Comparison of ENCODE assay signal across 20 mouse cellular contexts in genomic region chr9:120677216-120677615, GRCm38 (mm10).
DNase-seq lines count a peak whose midpoint lies in the region; ATAC-seq and TF ChIP-seq lines count a peak whose summit lies in the region.
"Had no signal": no experiment of that assay in that cellular context is flagged by ENCODE, and none has a peak within 500 bp of the region (broad histone marks: within the 10 kb centered on the region; RNA-seq: fewer than 3 reads in every experiment).

No protein-coding gene starts in this region.

- peak overlapping the region; percentile 26 for H3K27ac ChIP-seq in heart, adult 2 months
- no peak overlapping the region for H3K27ac ChIP-seq in midbrain, embryonic 12.5 days (replicated peaks)
- no peak overlapping the region for H3K27ac ChIP-seq in midbrain, embryonic 16.5 days (ENCODE audit: low read length)
- 0 out of 2 replicates have a peak overlapping the region, but pooled peaks have one; percentile 12 for H3K27ac ChIP-seq in forebrain, embryonic 15.5 days (replicated peaks)
- H3K27ac ChIP-seq: kidney, embryonic 15.5 days; left cerebral cortex, adult 2 months; macrophage; stomach, embryonic 15.5 days had no signal

- H3K36me3 ChIP-seq in heart, adult 2 months (ENCODE audit: control insufficient read depth, insufficient read depth, low read length): no peaks in the 10 kb centered on the region
- no peaks in the 10 kb centered on the region for H3K36me3 ChIP-seq in midbrain, embryonic 12.5 days
- H3K36me3 ChIP-seq in midbrain, embryonic 16.5 days (ENCODE audit: control insufficient read depth, insufficient read depth, low read length): no peaks in the 10 kb centered on the region
- no peaks in the 10 kb centered on the region for H3K36me3 ChIP-seq in forebrain, embryonic 15.5 days
- H3K36me3 ChIP-seq: kidney, embryonic 15.5 days; stomach, embryonic 15.5 days had no signal

- no peaks in the 10 kb centered on the region for H3K79me2 ChIP-seq in heart, adult 2 months (replicated peaks; ENCODE audit: control insufficient read depth, insufficient read depth, low read length)

- peaks cover 8% of the 10 kb centered on the region for H3K4me1 ChIP-seq in heart, adult 2 months (ENCODE audit: control insufficient read depth, insufficient read depth, low read length)
- H3K4me1 ChIP-seq in midbrain, embryonic 12.5 days: peaks cover 55% of the 10 kb centered on the region
- H3K4me1 ChIP-seq in midbrain, embryonic 16.5 days (ENCODE audit: control insufficient read depth, insufficient read depth, low read length): peaks cover 37% of the 10 kb centered on the region
- H3K4me1 ChIP-seq in forebrain, embryonic 15.5 days: peaks cover 42% of the 10 kb centered on the region

- intact Hi-C loops in heart, adult 2 months (cut with DNase I): no loop called here

- no peak for DNase-seq in heart, adult 2 months
- DNase-seq in heart, adult 8-10 months (ENCODE audit: low spot score): no peak
- no peak for DNase-seq in embryo, embryonic 10.5 days (ENCODE audit: low spot score)
- no peak for DNase-seq in liver
- DNase-seq: adrenal gland, adult 8-10 months; cerebellum, adult 8-10 months; cerebellum, postnatal 36 days; gastrocnemius, postnatal 36 days; thymus, postnatal 25 days had no signal

- ATAC-seq in midbrain, embryonic 12.5 days (ENCODE audit: low FRiP score, low read depth): 0 out of 2 replicates have a peak, but pooled peaks have one; percentile 10
- ATAC-seq in midbrain, embryonic 16.5 days: no peak
- no peak for ATAC-seq in forebrain, embryonic 15.5 days (replicated peaks)
- ATAC-seq: activated CD4-positive, CD25-positive, alpha-beta regulatory T cell, adult 4 months; hindbrain, embryonic 16.5 days; intestine, embryonic 16.5 days had no signal

- H3K4me2 ChIP-seq in midbrain, embryonic 12.5 days (replicated peaks): no peak overlapping the region
- H3K4me2 ChIP-seq in midbrain, embryonic 16.5 days (ENCODE audit: low read length): no peak overlapping the region
- H3K4me2 ChIP-seq in forebrain, embryonic 15.5 days (replicated peaks): no peak overlapping the region
- H3K4me2 ChIP-seq: heart, embryonic 11.5 days; kidney, embryonic 15.5 days; stomach, embryonic 15.5 days had no signal

- no peak for TF ChIP-seq POLR2A in heart, adult 2 months (IDR thresholded peaks at IDR 0.05; ENCODE audit: insufficient read depth, low read depth, low read length)

- no peak for TF ChIP-seq CTCF in heart, adult 2 months (IDR thresholded peaks at IDR 0.05)

- H3K27me3 ChIP-seq in heart, adult 2 months (ENCODE audit: control insufficient read depth, insufficient read depth, low read length): no peaks in the 10 kb centered on the region
- no peaks in the 10 kb centered on the region for H3K27me3 ChIP-seq in midbrain, embryonic 12.5 days
- no peaks in the 10 kb centered on the region for H3K27me3 ChIP-seq in midbrain, embryonic 16.5 days (ENCODE audit: control insufficient read depth, insufficient read depth, low read depth, low read length)
- no peaks in the 10 kb centered on the region for H3K27me3 ChIP-seq in forebrain, embryonic 15.5 days

- H3K4me3 ChIP-seq in heart, adult 2 months: no peak overlapping the region
- no peak overlapping the region for H3K4me3 ChIP-seq in midbrain, embryonic 12.5 days
- H3K4me3 ChIP-seq in midbrain, embryonic 16.5 days (ENCODE audit: low read depth, low read length): no peak overlapping the region
- H3K4me3 ChIP-seq in forebrain, embryonic 15.5 days: no peak overlapping the region
- H3K4me3 ChIP-seq: kidney, embryonic 15.5 days; left cerebral cortex, adult 2 months; stomach, embryonic 15.5 days had no signal

- 88% methylated on average over 5 of the region's 5 CpGs for WGBS in heart, adult 2 months
- WGBS in midbrain, embryonic 12.5 days: 58% methylated on average over 5 of the region's 5 CpGs
- WGBS in midbrain, embryonic 16.5 days: 49% methylated on average over 5 of the region's 5 CpGs
- WGBS in forebrain, embryonic 15.5 days: 59% methylated on average over 5 of the region's 5 CpGs

- no peak overlapping the region for H3K9ac ChIP-seq in heart, adult 2 months (ENCODE audit: low read depth, low read length)
- no peak overlapping the region for H3K9ac ChIP-seq in midbrain, embryonic 12.5 days (replicated peaks)
- H3K9ac ChIP-seq in midbrain, embryonic 16.5 days (ENCODE audit: low read depth, low read length): no peak overlapping the region
- no peak overlapping the region for H3K9ac ChIP-seq in forebrain, embryonic 15.5 days (replicated peaks)
- H3K9ac ChIP-seq: kidney, embryonic 15.5 days; stomach, embryonic 15.5 days had no signal

- TF ChIP-seq EP300 in heart, adult 2 months (IDR thresholded peaks at IDR 0.05; ENCODE audit: insufficient read depth, low read depth, low read length): no peak

- no peaks in the 10 kb centered on the region for H3K9me3 ChIP-seq in midbrain, embryonic 12.5 days
- H3K9me3 ChIP-seq in midbrain, embryonic 16.5 days (replicated peaks; ENCODE audit: control insufficient read depth, low read length, poor library complexity, severe bottlenecking): no peaks in the 10 kb centered on the region
- no peaks in the 10 kb centered on the region for H3K9me3 ChIP-seq in forebrain, embryonic 15.5 days
- H3K9me3 ChIP-seq: kidney, embryonic 15.5 days; stomach, embryonic 15.5 days had no signal

Comparison
In these comparisons a context has a peak if more than half of its experiments do, and no peak if none do; other contexts are left out.
1. H3K27ac ChIP-seq: peak in heart, adult 2 months (single experiment) and forebrain, embryonic 15.5 days (single experiment); none in midbrain, embryonic 12.5 days (single experiment) and midbrain, embryonic 16.5 days (single experiment).